Mouse (Mus musculus): ENCODE measurements around the gene Ppm1j.
"Not testable (repeated sequence)": the region's sequence is repeated elsewhere in the genome, so short reads cannot be mapped to it uniquely, and the experiment has no call there.

The Ppm1j gene

GRCm38 (mm10) chr3:104785284-104785683 is 4.4 kb downstream of the Ppm1j start:
- no peak for DNase-seq

- no peak for DNase-seq
These were observed 7.2 kb downstream of the Ppm1j start, which contains the start of gene Rhoc for GRCm38 (mm10) chr3:104788075-104788474. Gene Rhoc (plus strand): TSS chr3:104788375.

GRCm38 (mm10) chr3:104788561-104789311 is 7.9 kb downstream of the Ppm1j start:
- peak; percentile 88 to 94 for DNase-seq

- DNase-seq = peak; percentile 53 to 68
These were observed 8.4 kb downstream of the Ppm1j start for GRCm38 (mm10) chr3:104789312-104789605.

GRCm38 (mm10) chr3:104789822-104790221 is 9.0 kb downstream of the Ppm1j start:
- peak; percentile 42 to 60 for DNase-seq

GRCm38 (mm10) chr3:104790401-104790937 is 9.6 kb downstream of the Ppm1j start:
- DNase-seq = peak; percentile 60 to 75

GRCm38 (mm10) chr3:104791017-104791416 is 10.2 kb downstream of the Ppm1j start:
- DNase-seq = peak in 1 of 2 experiments; percentile 37

- DNase-seq = no peak
These were observed 10.8 kb downstream of the Ppm1j start for GRCm38 (mm10) chr3:104791671-104792070.

- no peak for DNase-seq
These were observed 11.8 kb downstream of the Ppm1j start for GRCm38 (mm10) chr3:104792360-104793270.

- DNase-seq = peak; percentile 99
These were observed 13.3 kb downstream of the Ppm1j start for GRCm38 (mm10) chr3:104793871-104794828.

GRCm38 (mm10) chr3:104794953-104795470 is 14.2 kb downstream of the Ppm1j start:
- DNase-seq = no peak

- no peak for DNase-seq
These were observed 14.9 kb downstream of the Ppm1j start for GRCm38 (mm10) chr3:104795661-104796340.

GRCm38 (mm10) chr3:104796430-104797082 is 15.7 kb downstream of the Ppm1j start:
- peak; percentile 48 to 62 for DNase-seq

- no peak for DNase-seq
These were observed 19.8 kb downstream of the Ppm1j start for GRCm38 (mm10) chr3:104800681-104801080.

GRCm38 (mm10) chr3:104801481-104801880 is 20.6 kb downstream of the Ppm1j start:
- no peak for DNase-seq

GRCm38 (mm10) chr3:104804312-104804711 is 23.5 kb downstream of the Ppm1j start:
- no peak for DNase-seq

- no peak for DNase-seq
These were observed 24.7 kb downstream of the Ppm1j start for GRCm38 (mm10) chr3:104805539-104805938.

GRCm38 (mm10) chr3:104811752-104812151 is 30.9 kb downstream of the Ppm1j start:
- DNase-seq = no peak

GRCm38 (mm10) chr3:104812254-104812653 is 31.4 kb downstream of the Ppm1j start:
- DNase-seq = no peak

- DNase-seq = not testable (repeated sequence)
These were observed 32.4 kb downstream of the Ppm1j start for GRCm38 (mm10) chr3:104813227-104813626.

- no peak for DNase-seq
These were observed 33.9 kb downstream of the Ppm1j start for GRCm38 (mm10) chr3:104814746-104815145.
